Mouse (Mus musculus) brain, adult 2 months (tissue): ENCODE data around the gene Cep89.

Experiments used
- DNase-seq: peaks from one replicate; pipeline ENCODE4 v3.0.0; 2011; ENCODE audit warnings: low read depth, low spot score

Cep89 gene

DNA sequence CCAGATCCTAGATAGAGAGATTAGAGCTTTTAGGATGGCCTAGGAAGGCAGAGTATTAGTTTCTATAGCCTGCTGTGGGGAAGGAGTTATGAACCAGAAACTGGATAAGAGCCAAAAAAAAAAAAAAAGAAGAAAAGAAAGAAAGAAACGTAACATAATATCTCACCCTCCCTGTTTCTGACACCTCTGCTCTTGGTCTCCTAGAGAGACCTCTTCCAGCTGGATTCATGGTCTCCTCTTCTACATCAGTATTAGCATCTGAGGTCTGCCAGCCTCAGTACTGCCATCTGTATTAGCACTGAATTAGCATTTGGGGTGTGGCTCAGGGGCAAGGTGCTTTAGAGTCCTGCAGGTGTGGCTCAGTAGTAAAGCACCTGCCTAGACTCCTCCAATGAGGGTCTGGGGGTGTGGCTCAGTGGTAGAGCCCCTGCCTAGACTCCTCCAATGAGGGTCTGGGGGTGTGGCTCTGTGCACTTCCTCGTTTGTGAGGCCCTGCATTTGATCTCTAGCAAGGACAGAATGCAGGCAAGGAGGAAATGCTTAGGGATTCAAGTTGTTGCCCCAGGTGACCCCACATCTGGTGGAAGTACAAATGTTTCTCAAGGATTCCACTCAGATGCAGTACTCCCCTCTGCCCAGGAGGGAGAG is 14.0 kb upstream of the Cep89 start:
- no peak for DNase-seq

- no peak for DNase-seq
These were observed 10.3 kb upstream of the Cep89 start for GRCm38 (mm10) chr7:35386525-35386952.

DNA sequence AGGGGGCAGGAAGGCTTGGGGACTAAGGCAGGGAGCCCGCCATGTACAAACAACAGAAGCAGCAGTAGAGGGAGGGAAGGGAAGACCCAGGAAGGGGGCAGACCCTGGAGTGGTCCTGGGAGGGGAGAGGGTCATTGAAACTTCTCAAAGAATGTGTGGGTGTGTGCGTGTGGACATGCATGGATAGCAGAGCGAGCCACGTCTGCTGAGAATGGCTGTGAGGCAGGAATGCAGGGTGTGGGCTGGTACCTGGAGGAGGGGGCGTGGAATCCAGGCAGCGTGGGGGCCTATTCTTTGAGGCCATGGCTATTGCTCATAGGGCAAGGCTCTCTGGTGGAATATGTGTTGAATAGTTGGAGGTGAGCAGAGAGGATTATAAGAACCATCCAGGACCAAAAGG is 8.1 kb upstream of the Cep89 start:
- DNase-seq, result no peak

DNA sequence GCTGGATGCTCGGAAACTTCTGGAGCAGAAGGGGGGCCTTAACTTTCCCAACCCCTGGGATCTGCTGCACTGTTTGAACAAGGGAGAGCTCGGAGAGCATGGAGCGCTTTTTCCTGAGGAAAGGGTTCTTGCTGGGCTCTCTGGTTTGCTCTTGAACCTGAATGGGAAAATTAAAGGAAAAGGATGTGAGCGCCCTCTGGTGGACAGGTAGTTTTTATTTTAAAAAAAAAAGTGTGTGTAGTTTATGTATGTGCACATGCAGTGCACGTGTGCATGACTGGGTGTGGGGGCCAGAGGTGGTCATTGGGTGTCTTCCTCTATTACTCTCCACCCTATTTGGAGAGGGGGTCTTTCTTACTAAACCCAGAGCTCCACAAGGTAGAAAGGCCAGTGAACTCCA is 3.9 kb upstream of the Cep89 start:
- DNase-seq, result peak; percentile 61

- no peak for DNase-seq
These were observed 940 bp upstream of the Cep89 start for GRCm38 (mm10) chr7:35395734-35396456.

- DNase-seq, result no peak
These were observed 4.3 kb downstream of the Cep89 start for GRCm38 (mm10) chr7:35401169-35401568.

DNA sequence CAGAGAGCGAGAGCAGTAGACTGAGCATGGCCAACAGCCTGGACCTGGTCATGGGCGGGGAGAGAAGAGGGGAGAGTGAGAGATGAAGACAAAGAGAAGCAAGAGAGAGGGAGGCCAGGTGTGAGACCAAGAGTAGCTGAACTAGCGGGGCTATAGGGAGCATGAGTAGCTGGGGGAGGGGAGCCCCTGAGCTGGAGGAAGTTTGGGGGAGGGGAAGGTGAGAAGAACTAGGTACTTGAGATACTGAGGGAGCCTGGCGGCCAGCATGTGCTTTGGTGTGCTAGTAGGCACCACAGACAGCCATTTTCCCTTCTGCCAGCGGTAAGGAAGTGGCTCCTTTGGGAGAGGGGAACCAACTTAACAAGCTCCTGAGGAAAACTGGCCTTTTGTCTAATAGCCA is 18.4 kb downstream of the Cep89 start:
- no peak for DNase-seq

- no peak for DNase-seq
These were observed 19.2 kb downstream of the Cep89 start for GRCm38 (mm10) chr7:35415801-35416653.

DNA sequence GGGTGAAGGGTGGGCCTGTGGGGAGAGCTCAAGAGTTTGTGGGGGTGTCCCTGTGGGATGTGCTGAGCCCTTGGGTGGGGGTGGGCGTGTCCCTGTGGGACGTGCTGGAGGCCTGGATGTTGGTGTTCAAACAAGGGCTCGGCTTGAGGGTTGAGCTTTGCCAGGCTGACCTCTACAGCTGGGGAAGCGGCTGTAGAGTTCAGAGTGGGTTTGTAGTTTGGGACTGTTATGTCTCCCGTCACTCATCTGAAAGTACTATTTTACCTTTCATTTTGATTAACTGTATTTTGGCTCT is 19.8 kb downstream of the Cep89 start:
- DNase-seq, result no peak

DNA sequence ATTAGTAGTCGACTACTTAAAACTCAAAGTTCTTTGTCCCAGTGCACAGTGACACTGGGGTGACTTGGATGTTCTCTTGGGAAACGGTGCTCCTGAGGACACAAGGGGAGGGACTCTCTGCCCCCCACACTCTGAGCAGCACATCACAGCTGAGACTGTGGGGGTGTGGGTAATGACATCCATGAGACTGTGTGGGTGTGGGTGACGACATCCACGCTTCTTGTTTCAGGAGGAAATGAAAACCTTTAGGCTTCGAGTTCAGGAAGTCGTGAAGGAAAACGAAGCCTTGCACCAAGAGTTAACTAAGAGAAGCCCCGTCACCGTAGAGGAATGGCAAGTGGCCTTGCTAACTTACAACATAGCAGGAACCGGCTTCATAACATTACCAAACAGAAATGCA is 26.2 kb downstream of the Cep89 start:
- DNase-seq, result peak; percentile 24

DNA sequence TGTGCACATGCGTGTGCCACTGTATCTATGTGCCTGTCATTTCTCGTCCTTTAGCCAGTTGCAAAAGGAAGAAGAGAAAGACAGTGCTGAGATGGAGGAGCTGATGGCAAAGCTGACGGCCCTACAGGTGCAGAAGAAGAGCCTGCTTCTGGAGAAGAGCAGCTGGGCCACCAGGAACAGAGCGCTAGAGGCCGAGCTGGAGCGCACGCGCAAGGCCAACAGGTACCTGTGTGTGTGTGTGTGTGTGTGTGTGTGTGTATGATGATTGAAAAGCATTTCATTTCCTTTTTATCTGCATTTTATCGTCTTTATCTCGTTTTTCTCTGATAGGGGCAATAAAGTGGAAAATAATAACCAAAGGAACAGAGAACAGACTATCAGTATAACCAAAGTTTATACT is 31.3 kb downstream of the Cep89 start:
- no peak for DNase-seq

GRCm38 (mm10) chr7:35435266-35435665 is 38.4 kb downstream of the Cep89 start:
- no peak for DNase-seq

- no peak for DNase-seq
These were observed 50.7 kb downstream of the Cep89 start for GRCm38 (mm10) chr7:35447501-35447900.

DNA sequence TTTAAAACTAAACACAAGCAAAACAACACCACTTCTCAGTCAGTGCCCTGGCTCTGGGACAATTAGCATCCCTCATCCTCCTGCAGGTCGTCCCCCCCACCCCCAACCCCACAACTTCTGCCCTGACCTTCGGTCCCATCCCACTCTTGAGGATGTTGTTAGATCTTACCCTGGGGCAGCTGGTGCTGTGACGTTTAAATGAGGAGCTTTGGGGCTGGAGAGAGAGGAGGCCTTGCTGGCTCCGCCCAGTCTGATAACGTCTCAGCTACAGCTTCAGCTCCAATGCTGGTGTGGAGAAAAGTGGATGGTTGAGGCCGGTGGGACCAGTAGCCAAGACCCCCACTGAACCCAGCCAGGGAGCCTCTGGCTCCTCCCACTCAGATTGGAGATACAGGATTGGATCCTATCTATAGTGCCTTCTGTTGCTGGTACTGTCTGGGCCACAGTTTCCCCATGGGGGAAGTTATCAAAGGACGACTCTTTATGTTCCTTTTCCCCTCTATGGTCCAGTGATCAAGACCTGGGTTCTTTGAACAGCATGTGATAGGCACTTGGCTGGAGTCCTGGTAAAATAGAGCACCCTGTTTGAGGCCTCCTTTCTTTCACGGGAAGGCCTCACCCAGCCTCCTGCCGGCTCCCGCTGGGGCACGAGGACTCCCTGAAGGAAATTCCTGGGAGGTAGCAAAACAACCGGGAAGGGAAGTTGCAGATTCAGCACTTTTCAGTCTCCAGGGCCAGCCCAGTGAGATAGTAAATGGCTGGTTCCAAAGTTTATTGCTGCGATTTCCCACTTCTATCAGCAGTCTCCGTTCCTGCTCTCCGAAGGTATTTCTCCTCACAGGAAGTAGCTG is 51.4 kb downstream of the Cep89 start, which contains the start of gene Slc7a9:
TSS of gene Slc7a9 (plus strand) at position 801 of the 851 bp plus-strand sequence.
- no peak for DNase-seq

GRCm38 (mm10) chr7:35448867-35449266 is 52.0 kb downstream of the Cep89 start:
- no peak for DNase-seq

- DNase-seq, result no peak
These were observed 59.4 kb downstream of the Cep89 start for GRCm38 (mm10) chr7:35456091-35456814.

DNA sequence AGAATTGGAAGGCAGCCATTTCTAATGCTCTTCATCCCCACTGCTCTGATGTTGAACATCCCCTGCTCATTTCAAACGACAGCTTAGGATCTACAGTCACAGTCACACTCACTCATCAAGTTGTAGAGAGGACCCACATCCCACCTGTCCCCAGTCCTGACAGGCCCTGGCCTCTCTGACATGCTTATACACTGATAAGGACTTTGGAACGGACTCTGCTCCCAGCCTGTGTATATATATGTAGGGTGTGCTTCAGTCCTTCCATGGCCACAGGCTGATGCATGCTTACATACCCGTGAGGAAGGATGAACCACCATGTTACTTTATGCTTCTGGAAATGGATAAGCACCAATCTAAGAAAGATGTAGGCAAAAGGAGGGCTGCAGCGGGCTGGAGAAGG is 64.1 kb downstream of the Cep89 start:
- no peak for DNase-seq

DNA sequence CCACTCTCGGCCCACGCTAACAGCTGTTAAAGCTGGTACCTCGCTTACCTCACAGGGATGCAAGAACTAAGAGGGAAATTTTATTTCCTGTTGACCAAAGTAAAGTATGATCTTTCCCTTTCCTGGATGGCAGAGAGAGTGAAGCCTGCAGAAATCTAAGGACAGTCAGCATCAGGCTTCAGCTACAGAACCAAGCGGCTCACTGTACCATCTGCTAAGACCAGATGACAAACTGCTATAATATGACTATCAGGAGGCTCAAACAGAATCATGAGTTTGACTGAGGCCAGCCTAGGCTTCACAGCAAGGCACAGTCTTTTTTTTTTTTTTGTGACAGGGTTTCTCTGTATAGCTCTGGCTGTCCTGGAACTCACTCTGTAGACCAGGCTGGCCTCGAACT is 68.2 kb downstream of the Cep89 start:
- peak; percentile 39 for DNase-seq

- DNase-seq, result no peak
These were observed 71.0 kb downstream of the Cep89 start for GRCm38 (mm10) chr7:35467856-35468255.

DNA sequence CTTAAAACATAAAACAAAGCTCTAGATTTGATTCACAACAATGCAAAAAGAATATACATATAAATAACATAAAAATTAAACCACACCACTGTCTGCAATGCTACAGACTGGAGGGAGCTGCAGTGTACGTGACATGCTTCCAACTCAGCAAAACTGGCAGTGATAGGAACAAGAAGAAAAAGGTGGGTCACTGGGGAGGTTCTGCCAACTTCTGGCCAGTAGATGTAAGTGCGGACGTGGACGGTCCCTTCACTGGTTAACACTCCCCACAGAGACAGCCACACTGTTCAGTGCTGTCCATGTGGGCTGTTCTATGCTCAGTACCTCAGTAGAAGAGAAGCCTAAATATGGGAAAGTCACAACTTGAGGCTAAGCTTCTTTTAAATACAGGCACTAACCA is 74.0 kb downstream of the Cep89 start:
- DNase-seq, result no peak

DNA sequence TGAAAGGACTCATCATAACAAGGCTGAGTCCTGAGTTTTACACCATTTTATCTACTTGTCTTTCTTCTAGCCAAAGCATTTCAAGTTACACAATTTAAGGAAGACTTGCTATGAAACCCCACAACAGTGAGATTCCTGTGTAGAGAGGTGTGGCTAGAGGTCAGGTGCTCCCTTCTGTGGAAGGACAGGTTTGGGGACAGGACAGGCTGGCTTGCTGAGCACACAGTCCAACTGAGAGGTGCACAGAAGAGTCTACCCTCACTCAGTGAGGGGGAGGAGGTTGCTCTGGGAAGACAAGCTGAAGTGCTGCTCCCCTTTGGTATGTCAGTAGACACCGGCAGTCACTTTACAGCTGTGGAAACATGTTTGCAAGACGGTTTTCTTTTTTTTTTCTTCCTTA is 79.6 kb downstream of the Cep89 start:
- DNase-seq, result no peak
